Mouse (Mus musculus): ENCODE results near the gene 2010111I01Rik.

The 2010111I01Rik gene

GRCm38 (mm10) chr13:63187145-63188143 is 222.8 kb downstream of the 2010111I01Rik start:
- intact Hi-C loops (cut with DNase I), result no loop called here

DNA sequence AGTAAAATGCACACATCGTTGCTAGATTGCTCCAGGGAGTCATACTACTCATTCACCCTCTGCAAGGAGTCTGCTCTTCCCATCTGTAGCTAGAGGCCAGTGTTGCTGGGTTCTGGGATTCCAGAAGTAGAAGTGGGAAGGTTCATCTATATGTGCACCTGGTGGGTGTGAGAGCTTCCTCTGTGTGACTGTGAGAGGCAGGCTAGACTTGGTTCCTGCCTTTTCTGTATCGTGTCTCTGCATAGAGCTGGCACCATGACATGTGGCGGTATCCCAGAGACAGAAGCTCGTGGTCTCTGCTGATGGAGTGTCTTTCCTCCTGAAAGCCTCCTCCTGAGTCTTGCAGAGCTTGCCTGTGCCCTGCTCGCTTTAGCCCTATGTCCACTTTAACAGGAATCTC is 223.6 kb downstream of the 2010111I01Rik start:
- intact Hi-C loops (cut with DNase I), result no loop called here

GRCm38 (mm10) chr13:63188811-63189210 is 224.1 kb downstream of the 2010111I01Rik start:
- intact Hi-C loops (cut with DNase I), result no loop called here

GRCm38 (mm10) chr13:63193423-63193822 is 228.7 kb downstream of the 2010111I01Rik start:
- intact Hi-C loops (cut with DNase I), result no loop called here

GRCm38 (mm10) chr13:63198038-63198437 is 233.3 kb downstream of the 2010111I01Rik start:
- intact Hi-C loops (cut with DNase I), result no loop called here

DNA sequence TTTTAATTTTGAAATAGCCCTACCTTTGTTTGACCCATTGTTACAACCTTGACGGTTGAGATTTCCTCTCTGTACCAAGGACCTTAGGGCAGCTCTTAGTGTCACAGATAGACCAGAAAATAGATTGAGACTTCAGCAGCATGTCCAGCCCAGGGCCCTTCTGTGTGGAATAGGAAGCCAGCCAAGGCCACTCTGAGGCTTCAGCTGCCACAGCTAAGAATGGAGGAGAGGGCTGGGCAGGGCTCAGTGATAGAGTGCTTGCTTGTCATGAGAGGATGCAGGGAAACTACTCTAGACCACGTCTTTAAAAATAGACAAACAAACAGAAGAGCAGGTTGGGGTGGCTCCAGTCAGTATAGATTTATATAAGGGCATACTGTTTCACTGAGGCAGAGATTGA is 234.9 kb downstream of the 2010111I01Rik start:
- intact Hi-C loops (cut with DNase I), result no loop called here

GRCm38 (mm10) chr13:63203502-63204278 is 239.0 kb downstream of the 2010111I01Rik start:
- intact Hi-C loops (cut with DNase I), result no loop called here

GRCm38 (mm10) chr13:63205750-63206149 is 241.1 kb downstream of the 2010111I01Rik start:
- intact Hi-C loops (cut with DNase I), result no loop called here

- intact Hi-C loops (cut with DNase I), result no loop called here
Observed at GRCm38 (mm10) chr13:63206396-63206795, 241.7 kb downstream of the 2010111I01Rik start.

GRCm38 (mm10) chr13:63216537-63216936 is 251.8 kb downstream of the 2010111I01Rik start:
- intact Hi-C loops (cut with DNase I), result no loop called here

DNA sequence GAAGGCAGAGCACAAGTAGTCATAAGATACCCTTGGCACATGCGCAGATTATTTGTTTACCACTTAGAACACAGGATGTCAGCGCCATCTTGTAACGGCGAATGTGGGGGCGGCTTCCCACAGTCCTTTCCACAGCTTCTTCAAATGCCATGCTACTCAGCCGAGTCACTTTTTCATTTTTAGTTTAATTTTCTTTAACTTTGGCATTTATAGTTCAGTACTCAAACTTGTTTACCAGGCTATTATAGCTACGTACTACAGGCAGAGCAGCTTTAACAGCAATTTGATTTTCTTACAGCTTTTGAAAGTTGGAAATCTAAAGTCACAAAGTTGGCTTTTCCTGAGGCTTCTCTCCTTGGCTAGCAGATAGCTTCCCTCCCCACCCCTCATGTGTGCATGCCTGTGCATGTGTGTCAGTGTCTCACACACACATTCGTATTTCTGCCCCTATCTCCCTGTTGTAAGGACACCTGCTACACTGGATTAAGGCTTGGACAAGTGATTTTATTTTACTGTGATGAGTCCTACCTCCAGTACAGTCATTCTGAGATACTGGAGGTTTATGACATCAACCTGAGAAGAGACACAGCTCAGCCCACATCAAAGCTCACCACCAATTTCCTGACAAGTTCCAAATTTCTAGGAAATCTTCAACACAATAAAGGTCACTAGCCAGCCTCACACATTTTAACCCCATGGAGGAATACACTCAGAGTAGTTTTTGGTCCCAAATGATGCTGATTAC is 258.5 kb downstream of the 2010111I01Rik start:
- intact Hi-C loops (cut with DNase I), result no loop called here

- intact Hi-C loops (cut with DNase I), result no loop called here
Observed at GRCm38 (mm10) chr13:63225796-63226583, 261.3 kb downstream of the 2010111I01Rik start.

GRCm38 (mm10) chr13:63227785-63228184 is 263.1 kb downstream of the 2010111I01Rik start:
- intact Hi-C loops (cut with DNase I), result no loop called here

DNA sequence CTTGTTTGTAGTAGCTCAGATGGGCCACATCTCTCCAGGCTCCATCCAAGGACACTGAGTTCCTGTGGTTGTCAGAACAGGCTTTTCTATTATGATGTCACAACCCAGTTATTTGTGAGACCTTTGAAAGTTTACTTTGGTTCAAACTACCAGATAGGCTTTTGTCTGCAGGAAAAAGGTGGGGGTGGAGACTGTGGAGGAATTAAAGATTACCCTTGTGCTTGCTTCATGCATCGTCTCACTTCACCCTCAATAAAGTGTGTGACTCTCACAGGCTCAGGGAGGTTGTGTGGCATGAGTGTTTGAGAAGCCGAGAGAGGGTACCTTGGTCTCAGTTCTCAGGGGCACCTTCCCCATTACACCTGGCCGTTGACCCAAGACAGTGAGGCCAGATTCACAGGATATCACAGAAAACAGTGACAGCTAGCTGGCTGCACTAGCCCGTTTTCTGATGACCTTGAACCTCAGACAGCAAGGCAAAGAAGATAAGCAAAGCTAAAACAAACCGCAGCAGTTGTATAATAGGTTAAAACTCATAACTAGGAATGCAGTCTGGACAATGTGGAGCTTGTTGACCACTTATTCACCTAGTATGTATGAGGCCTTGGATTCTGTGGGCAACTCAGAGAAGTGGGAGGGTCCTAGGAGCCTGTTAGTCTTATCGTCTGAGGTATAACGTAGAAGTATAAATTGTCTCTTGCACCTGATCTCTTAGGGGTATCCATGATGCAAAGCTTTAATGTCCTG is 266.4 kb downstream of the 2010111I01Rik start:
- intact Hi-C loops (cut with DNase I), result loop anchor here (5.0 kb wide), 1 partner anchor 184 kb away; no protein-coding TSS in a partner anchor

GRCm38 (mm10) chr13:63231702-63232070 is 267.0 kb downstream of the 2010111I01Rik start:
- intact Hi-C loops (cut with DNase I), result loop anchor here (5.0 kb wide), 1 partner anchor 184 kb away; no protein-coding TSS in a partner anchor

GRCm38 (mm10) chr13:63232558-63232957 is 267.9 kb downstream of the 2010111I01Rik start:
- intact Hi-C loops (cut with DNase I), result loop anchor here (5.0 kb wide), 1 partner anchor 185 kb away; no protein-coding TSS in a partner anchor

DNA sequence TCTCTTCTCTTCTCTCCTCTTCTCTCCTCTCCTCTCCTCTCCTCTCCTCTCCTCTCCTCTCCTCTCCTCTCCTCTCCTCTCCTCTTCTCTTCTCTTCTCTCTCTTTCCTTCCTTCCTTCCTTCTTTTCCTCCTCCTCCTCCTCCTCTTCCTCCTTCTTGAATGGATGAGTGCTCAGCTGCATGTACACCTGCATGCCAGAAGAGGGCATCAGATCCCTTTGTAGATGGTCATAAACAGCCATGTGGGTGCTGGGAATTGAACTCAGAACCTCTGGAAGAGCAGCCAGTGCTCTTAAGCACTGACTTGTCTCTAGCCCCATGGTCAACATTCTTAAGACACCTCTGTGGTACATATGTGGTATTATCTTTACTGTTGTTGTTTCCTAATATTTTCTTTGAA is 269.8 kb downstream of the 2010111I01Rik start:
- intact Hi-C loops (cut with DNase I), result loop anchor here (5.0 kb wide), 1 partner anchor 187 kb away; no protein-coding TSS in a partner anchor

DNA sequence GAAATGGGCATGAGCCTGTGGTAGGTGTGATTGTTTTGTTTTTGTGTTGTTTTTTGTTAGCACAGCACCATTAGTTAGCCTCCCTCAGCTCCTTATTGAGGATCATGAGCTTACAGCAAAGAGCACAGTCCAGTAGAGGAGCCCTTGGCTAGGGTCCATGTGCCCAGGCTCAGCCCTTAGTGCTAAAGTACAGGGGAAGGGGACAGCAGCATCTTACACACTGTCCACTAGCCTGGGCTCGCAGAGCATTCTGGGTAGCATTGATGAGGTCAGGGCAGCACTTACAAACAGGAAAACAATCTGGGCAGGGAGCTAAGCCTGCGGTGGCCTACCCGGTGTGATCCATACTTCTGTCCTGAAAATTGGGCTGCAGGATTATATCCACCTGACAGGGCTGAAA is 270.9 kb downstream of the 2010111I01Rik start:
- intact Hi-C loops (cut with DNase I), result no loop called here

DNA sequence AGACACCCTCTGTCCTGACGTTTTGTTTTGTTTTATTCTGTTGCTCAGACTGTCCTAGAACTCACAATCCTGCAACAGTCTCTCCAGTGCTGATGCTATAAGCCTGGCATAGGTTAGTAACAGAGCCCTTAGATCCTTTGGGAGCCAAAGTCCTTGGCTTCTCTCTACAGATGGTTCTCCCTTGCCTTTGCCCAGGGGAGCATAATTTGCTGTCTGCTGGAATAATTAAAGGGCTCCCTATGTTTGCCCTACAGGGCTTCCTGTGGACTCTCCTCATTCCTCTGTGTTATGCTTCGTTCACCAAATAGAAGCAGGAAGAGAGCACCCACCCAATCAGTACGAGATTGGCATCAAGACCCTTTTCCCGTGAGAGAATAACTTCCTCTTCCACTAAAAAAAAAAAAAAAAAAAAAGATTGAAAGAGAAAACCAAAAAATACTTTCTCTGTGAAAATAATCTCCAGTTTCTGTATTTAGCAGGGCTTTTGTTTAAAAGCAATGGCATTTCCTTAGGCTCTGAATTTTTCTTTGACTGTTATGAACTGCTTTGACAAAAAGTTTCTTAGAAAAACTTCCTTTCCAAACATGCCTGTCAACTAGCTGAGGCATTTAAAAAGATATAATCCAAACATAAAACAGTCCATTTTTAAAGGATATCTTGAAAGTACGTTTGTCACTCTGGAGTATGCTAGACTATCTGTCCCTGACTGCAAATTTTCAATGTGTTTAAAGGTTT is 271.6 kb downstream of the 2010111I01Rik start:
- intact Hi-C loops (cut with DNase I), result no loop called here

Data from adrenal gland (tissue).